Mouse (Mus musculus): ENCODE results near the gene Vav1. TPM values are rescaled to one million over a fixed set of nuclear protein-coding genes. Genes with fewer than 3 reads are reported as not detected.
A peak's percentile ranks its signal among the peaks of the same experiment; 100 is the strongest.

Gene Vav1
- 10 to 100 TPM in 2 of 4 experiments, 1 to 10 TPM in 2; 3.3 to 17.4 (median 10.0) TPM for total RNA-seq (2022)

- DNase-seq (ENCODE audit: low spot score in 2 of 2) = no peak
Observed at GRCm38 (mm10) chr17:57278943-57279590, at the start of gene Vav1. Vav1 (plus strand) TSS chr17:57279100.

- DNase-seq (ENCODE audit: low spot score in 2 of 2) = no peak
Observed at GRCm38 (mm10) chr17:57229851-57230727, 48.8 kb upstream of the Vav1 start.

GRCm38 (mm10) chr17:57230728-57231125, 48.2 kb upstream of the Vav1 start:
- no peak for DNase-seq (ENCODE audit: low spot score in 2 of 2)

- no peak for DNase-seq (ENCODE audit: low spot score in 2 of 2)
Observed at GRCm38 (mm10) chr17:57231321-57231771, 47.6 kb upstream of the Vav1 start.

GRCm38 (mm10) chr17:57232200-57232599, 46.7 kb upstream of the Vav1 start:
- no peak for DNase-seq (ENCODE audit: low spot score in 2 of 2)

GRCm38 (mm10) chr17:57233038-57233437, 45.9 kb upstream of the Vav1 start:
- no peak for DNase-seq (ENCODE audit: low spot score in 2 of 2)

DNA sequence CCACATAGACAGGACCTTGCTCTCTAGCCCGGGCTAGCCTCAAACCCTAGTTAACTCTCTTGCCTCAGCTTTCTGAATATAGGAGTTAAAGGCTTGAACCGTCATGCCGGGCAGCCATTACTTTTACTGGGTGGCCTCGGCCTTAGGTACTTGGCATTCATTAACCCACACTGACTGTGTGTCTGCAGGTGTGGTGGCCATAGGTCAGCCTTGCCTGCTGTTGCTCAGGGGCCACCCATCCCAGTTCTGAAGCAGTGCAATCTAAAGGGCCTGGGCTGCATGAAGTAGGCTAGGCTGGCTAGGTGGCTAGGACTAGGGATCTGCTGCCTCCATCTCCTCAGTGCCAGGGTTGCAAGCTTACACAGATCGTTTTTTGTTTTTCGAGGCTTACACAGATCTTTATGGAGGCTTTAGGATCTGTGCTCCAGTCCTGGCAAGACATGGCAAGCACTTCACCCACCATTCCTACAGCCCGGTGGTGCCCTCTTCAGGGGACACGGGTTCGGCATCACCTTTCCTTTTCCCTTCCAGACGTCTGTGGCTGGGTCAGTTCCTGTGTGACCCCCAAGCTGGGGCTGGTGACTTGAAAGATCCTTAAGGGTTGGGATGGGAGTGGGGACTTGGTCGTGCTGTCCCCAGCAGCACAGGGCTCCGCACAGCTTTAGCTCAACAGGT, 44.5 kb upstream of the Vav1 start:
- no peak for DNase-seq (ENCODE audit: low spot score in 2 of 2)

DNA sequence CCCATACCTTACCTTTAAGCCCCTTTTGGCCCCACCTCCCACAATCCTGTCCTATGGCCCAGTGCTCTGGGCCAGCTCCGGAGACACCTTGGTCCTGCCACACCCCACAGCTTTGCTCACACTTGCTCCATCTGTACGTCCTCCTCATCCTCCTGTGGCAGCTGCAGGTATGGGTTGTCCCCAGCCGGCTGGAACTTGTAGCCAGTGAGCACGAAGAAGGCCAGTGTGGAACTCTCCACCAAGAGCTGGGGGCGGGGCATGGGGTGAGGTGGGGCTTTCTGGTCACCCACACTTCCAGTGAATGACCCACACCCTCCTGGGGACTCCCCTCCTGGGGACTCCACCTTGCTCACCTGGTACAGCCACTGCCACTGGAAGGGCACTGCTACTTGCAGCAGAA, 43.1 kb upstream of the Vav1 start:
- DNase-seq (ENCODE audit: low spot score in 2 of 2) = no peak

GRCm38 (mm10) chr17:57237181-57237580, 41.7 kb upstream of the Vav1 start:
- DNase-seq (ENCODE audit: low spot score in 2 of 2) = no peak

GRCm38 (mm10) chr17:57243650-57244370, 35.1 kb upstream of the Vav1 start:
- DNase-seq (ENCODE audit: low spot score in 2 of 2) = no peak

- no peak for DNase-seq (ENCODE audit: low spot score in 2 of 2)
Observed at GRCm38 (mm10) chr17:57245311-57245929, 33.5 kb upstream of the Vav1 start.

GRCm38 (mm10) chr17:57246663-57247392, 32.1 kb upstream of the Vav1 start:
- no peak for DNase-seq (ENCODE audit: low spot score in 2 of 2)

DNA sequence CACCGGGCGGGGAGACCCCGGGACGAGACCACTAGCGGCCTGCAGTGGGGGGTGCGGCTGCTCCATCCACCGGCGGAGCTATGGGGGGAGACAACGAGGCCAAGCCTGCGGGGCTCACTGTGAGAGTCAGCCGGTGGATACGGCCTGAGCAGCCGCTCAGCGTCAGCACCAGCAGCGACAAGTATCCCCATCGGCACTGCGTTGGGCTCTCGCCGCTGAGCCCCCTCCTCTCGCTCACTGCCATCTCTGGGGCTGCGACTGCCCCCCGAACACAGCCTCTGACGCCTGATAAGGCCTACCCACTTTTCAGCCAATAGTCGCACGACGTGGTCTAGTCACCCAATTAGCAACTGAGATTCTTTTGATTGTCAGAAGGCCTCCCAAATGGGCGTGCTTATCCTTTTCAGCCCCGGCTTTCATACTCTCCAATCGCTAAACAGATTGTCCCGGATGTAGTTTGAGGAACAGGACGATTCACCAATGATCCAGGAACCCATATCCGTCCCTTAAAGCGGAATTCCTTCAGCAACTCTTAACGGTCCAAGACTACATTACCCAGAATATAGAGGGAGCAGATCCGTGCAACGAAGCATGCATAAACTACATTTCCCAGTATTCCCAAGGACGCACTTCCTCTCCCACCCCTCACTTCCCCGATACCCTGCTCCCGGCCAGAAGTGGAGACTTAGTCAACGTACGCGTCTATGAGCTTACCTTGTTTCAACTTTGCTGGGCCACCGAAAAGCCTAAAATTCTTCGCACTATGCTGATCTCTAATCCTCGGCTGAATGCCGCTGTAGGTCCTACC, 31.3 kb upstream of the Vav1 start:
- peak; percentile 97 to 99 for DNase-seq (ENCODE audit: low spot score in 2 of 2)

- peak; percentile 85 for DNase-seq (ENCODE audit: low spot score in 2 of 2)
Observed at GRCm38 (mm10) chr17:57248201-57248699, 30.6 kb upstream of the Vav1 start, which contains the start of gene Gpr108. Gpr108 (minus strand) TSS chr17:57248446.

DNA sequence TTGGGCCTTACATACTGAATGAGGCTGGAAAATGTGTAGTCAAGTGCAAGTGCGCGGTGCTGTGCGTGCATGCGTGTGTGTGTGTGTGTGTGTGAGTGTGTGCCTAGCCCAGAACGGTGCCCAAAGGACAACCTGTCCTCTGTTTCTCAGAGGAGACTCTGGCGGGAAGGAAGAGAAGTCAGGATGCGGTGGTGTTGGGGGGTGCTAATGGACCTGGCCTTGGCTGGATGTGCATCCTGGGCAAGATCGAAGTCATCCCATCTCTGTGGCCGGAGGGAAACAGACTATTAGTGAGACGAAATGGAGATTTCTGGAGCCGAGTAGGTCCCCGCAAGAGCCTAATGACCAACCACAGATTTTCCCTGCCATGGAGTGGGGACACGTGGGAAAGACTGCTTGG, 30.1 kb upstream of the Vav1 start:
- peak in 1 of 2 experiments; percentile 17 for DNase-seq (ENCODE audit: low spot score in 2 of 2)

DNA sequence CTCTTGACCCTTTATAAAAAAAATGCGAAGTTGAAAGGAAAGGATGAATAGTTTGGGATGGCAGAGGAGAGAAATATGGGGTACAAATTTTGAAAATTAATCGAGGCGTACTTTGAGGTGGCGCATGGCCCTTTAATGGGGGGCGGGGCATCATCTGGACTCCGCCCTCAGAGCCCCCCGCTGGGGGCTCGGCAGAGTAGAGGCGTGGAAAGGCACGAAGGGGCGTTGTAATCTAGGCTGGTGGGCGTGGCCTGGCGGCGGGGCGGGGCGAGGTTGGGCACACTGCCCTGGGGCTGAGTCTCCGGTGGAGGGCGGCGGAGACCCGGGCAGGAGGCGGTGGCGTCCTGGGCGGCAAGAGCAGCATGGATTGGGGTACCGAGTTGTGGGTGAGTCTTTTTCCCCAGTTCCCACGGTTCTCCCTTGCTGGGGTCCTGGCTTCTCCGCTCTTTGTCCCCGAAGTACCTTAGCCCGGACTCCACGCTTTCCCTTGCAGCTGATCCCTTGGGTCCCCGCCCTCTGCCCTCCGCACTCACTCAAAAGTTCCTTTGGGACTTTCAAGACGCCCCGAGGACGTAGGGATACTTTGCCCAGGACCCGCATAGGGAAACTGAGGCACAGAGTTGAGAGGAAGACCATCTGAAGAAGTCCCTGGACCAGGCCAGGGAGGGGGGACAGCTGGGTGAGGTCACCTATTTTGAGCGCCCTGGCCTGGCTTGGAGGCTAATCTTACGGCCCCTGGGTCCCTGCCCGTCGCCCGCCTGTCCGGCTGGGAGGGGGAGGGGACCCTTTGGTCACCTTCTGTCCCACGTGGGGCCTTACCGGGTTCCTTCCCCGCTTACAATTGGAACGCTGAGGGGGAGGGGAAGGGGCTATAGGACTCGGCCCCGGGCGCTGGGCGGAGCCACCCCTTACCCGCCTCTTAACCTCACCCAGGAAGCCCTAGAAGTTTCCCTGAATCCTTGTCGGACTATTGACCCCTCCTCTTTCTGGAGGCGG, 29.4 kb upstream of the Vav1 start, which contains the start of gene Trip10:
Gene Trip10, plus strand, starts transcription at position 270 of the 996 bp plus-strand sequence.
- peak; percentile 82 to 86 for DNase-seq (ENCODE audit: low spot score in 2 of 2)

DNA sequence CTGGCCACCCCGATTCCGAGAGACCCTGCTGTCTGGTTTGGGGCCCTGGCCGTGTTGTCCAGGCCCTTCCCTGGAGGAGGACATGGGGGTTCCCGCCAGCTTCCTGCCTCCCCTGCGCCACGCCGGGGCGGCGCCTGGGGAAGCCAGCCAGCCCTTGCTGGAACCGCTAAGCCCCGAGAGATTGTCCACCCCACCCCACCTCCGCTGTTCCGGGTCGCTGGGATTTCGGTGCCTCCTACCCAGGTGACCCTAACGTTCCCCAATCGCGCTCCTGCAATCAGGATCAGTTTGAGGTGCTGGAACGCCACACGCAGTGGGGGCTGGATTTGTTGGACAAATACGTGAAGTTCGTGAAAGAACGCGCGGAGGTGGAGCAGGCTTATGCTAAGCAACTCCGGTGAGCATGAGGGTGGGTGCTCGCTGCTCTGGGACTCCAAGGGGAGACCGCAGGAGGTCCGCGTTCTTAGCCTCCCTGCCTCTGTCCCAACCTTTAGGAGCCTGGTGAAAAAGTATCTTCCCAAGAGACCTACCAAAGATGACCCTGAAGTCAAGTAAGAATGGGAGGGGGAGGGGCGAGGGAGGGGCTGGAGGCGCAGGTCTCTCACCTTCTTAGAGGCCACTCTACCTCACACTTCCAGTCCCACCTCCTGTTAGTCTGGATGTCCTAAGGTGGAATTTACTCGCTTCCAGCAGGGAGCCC, 28.3 kb upstream of the Vav1 start:
- DNase-seq (ENCODE audit: low spot score in 2 of 2) = no peak

All from layer of hippocampus, adult 8-10 months (tissue).